Mouse (Mus musculus) urinary bladder, adult 18-20 months (tissue): ENCODE results near the gene Rassf3.

Experiments
- DNase-seq, 2 experiments: peaks; one replicate each; pipeline ENCODE4 v3.0.0; 2022; ENCODE audit warnings: low spot score in 2 of 2, mixed read lengths in 2 of 2

Gene Rassf3

DNA sequence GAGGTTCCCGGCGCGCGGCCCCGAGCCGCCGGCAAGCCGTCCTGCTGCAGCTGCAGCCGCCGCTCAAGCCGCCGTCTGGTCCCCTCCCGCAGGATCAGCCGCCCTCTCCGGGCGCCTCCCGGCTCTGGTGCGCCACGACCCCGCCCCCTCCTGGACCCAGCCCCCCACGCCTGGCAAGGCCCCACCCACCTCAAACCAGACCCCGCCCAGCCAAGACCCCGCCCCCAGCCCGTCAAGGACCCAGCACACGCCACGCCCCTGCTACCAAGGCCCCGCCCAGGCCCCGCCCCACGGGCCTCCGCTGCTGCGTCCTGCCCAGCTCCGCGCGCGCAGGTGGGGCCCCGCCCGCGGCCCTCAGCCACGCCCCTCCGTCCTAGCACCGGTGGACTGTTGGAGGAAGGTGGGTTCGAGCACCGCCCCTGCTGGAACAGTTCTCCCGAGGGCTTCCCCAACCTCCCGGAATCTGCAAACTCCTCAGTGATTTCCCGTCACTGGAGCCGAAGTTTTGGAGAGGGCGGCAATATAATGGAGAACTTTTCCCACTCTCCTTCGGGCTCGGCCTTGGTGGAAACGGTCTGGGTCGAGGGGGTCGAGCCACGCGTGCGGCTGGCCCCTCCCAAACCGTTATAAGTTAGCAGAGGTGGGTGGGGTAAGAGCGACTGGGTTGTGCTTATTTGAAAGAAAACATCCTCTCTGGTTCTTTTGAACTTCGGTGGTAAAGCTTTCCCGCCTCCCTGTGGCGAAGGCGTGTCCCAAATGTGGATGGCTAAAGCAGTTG, at the start of gene Rassf3:
TSS of gene Rassf3 (minus strand) at position 158 of the 778 bp plus-strand sequence.
- peak; percentile 93 to 95 for DNase-seq

DNA sequence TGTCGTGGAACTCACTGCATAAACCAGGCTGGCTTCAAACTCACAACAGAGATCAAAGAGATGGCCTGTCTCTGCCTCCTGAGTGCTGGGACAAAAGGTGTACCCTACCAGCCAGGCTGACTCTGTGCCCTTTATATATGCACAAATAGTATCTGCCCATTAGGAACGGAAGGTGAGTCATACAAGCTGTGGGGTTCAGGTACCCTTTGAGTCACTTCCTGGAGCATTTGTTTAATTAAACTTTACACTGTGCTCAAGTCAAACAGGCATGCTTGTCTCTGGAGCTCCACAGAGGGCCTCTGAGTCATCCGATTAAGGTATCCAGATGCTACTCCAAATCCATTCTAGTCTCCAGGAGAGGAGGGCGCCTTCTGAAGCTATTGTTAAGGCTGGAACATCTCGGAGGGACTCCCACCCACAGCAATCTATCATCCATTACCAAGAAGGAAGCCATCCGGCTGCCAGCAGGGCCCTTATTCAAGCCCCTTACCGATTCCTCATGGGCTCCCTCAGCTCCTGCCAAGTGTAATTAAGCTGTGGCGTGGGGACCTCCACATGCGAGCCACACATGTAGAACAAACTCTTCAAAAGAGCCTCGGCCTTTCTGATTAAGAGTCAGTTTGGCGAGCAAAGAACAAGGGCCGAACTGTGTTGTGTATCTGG, 44.9 kb upstream of the Rassf3 start:
- peak in 1 of 2 experiments; percentile 30 for DNase-seq

DNA sequence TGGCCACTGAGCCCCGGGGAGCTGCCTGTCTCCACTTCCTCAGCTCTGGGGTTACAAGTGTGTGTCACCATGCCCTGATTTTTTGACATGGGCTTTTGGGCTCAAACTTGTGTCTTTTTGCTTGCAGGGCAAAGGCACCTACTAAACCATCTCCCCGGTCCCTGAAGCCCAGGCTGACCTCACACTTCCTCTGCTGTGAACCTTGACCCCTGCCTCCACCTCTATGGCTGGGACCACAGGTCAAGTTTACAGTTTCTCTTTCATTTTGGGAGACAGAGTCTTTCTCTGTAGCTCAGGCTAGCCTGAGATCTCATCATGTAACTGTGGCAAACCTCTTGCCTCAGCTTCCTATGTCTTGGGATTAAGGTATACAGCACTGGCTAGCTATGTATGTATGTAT, 43.6 kb upstream of the Rassf3 start:
- no peak for DNase-seq

DNA sequence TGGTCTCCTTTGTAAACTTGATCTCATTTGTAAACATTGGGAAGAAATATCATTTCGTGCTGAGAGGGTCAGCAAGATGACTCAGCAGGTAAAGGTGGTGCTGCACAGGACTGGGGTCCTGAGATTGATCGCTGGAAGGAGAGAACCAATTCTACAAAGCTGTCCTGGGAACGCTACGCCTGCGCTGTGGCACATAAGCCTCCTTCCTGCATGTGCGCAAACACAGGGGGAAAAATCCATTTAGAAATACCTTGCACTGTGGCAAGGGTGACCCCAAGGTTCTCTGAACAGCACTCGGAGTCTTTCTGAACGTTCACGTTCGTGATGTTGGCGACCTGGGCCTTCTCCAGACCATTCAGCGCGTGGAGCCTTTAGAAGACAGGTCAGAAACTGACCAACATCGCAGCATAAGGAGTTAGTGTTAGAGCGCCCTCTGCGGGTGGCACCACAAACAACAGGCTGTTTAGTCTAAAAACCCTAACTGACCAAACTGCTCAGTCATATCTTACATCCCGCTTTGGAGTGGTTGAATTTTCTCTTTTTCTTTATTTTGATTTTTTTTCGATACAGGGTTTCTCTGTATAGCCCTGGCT, 40.0 kb upstream of the Rassf3 start:
- DNase-seq = peak; percentile 80 to 84

DNA sequence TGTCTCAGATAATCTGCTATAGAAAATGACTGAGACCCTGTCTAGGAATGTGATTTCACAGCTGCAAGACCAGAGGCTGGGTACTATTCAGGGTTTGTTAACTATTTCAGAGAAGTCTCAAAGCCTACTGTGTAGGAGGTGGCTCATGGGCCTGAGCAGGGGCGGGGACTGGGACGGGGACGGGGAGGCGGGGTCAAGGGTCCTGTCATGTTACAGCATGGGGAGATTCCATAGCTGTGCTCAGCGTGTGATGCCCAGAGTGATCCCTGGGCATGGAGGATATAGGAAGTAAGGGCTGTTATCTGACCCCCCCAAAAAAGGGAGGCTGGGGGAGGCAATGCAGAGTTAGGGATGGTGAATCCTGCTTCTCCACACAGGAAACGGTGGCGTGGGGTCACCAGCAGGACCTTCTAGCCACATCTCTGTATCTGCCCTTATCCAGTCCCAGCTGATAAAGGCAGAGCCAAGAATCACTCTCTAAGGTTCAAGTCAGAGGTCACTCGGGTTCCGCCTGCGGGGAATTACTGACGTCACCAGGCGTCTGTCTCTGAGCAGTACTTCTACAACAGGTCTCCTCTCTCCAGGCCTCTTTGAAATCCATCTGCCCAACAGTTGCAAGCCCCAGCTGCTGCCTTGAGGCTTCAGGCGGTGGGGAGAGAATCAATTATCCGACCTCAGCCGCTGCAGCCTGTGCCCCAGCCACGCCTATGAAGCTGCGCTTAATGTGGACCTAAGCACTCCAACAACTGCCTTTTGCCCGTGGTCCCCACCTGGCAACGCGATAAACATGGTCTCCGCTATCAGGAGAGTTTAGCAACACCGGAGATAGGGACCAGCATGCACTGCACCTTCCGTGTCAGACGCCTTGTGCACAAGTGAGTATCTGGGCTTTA, 33.9 kb upstream of the Rassf3 start:
- no peak for DNase-seq

DNA sequence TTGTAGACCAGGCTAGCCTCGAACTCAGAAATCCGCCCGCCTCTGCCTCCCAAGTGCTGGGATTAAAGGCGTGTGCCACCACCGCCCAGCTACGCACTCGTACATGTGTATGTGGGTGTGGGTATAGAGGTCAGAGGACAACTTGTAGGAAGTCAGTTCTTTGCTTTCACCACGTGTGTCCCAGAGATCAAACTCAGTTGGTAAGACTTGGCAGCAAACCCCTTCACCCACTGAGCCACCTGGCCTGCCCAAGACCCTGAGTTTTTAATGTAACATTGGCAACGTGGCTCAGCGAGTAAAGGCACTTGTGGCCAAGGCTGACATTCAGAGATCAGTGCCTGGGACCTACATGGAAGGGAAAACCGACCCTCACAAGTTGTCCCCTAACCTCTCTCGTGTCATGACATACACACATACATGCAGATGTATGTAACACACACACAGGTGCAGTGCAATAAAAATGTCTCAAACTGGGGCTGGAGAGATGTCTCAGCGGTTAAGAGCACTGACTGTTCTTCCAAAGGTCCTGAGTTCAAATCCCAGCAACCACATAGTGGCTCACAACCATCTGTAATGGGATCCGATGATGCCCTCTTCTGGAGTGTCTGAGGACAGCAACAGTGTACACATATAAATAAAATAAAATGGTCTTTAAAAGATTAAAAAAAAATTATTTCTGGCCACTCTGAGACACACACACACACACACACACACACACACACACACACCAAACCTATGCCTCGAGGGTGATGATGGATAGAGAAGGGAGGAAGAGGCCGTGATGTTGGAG, 31.8 kb upstream of the Rassf3 start:
- DNase-seq = no peak

DNA sequence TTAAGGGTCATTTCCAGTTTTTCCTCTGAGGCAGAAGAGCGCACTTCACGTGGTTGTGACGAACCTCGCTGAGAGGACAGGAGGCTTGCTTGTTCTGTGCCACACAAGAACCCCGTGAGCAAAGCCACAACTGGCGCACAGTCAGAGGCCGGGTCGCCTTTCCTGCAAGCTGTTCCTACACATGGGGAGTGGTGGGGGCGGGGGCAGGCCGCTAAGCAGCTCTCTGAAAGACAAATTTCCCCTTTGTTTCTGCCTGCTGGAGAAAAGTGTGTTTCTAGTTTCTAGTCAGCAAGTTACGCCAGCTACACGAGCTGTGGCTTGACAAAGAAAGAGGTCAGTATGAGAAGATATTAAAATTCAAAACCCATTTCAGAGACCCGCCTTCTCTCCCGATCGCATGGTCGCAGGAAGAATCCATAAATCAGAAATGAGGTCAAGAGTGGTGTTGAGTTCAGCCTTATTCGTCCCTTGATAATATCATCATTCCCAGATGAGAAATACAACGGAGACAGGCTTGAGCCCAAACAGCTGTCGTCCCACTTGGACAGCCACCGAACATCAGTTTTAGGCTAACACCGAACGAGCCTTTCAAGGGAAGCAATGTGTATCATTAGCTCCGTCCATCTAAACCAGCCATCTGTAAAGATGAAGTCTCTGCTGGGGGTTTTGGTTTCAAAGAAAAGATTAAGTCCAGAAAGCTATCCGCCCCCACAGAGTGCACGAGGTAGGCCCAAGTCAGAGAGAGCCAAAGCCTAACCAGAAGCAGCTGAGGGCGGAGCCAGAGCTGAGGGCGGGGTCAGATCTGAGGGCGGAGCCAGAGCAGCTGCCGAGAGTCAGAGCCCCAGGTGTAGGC, 30.8 kb upstream of the Rassf3 start:
- DNase-seq = peak in 1 of 2 experiments; percentile 47

DNA sequence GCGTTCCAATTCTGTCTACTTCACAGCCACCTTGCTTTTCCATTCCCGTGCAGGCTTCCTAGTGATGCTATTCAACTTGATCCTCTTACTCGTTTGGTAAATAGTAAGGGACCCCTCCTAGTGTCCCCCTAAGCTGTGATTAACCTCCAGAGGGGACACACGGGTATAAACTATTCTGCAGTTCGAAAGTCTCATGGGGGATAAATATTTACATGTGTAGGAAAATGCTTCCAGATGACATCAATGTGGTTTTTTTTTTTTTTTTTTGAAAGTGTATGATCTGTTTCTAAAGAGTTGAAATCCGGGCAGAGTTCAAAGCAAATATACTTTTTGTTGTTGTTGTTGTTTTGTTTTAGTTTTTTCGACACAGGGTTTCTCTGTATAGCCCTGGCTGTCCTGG, 29.8 kb upstream of the Rassf3 start:
- no peak for DNase-seq

DNA sequence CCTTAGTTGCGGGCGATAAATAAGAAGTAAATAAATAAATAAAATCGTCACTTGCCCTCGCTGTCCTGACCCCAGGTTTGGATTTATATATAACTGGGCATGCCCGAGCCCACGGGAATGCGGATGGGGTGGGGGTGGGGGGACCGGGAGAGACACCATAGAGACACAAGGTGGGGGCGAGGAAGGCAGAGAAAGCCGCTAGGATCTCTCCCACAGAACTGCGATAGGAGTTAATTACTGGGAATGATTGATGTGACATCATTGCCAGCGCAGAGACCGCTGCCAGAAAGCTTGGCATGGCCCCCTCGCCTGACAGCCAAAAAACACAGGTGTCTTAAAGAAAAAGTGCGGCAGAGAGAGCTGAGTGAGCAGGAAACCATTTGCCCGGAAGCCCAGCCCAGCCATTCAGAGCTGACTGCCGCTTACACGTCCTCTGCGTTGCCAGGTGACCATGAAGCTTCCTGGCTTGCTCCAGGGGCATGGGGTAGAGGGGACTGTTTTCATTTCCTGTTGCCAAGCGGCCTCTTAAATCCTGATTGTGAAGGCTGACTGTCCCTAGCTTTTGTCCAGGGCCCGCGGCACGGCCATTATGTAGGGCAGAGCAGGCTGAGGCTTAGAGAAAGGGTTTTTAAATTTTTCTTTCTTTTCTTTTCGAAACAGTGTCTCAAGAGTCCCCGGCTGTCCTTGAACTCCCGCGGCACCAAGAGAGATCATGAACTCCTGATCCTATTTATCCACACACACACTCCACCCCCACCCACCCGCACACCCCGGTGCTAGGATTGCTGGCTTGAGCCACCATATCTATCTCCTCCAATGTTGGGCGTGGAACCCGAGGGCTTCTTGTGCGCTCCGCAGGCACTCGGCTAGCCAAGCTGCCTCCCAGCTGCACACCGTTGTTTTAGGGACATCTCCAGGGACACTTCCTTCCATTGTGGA, 29.1 kb upstream of the Rassf3 start:
- DNase-seq = peak; percentile 49 to 52

DNA sequence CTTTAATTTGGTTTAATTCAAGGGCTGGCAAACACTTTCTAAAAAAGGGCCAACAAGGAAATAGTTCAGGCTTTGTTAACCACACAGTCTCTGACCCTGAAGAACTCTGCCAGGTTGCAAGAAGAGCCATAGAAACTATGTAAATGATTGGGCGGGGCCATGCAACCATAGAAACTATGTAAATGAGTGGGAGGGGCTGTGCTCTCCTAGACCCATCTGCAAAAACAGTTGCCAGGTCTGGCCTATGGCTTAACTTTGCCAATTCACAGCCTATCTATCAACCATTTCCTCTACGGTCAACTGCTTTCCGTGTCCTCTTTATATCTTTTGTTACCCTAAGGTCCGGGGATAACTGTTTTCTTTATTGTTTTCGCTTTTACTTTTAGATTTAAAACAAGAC, 25.0 kb upstream of the Rassf3 start:
- DNase-seq = no peak

DNA sequence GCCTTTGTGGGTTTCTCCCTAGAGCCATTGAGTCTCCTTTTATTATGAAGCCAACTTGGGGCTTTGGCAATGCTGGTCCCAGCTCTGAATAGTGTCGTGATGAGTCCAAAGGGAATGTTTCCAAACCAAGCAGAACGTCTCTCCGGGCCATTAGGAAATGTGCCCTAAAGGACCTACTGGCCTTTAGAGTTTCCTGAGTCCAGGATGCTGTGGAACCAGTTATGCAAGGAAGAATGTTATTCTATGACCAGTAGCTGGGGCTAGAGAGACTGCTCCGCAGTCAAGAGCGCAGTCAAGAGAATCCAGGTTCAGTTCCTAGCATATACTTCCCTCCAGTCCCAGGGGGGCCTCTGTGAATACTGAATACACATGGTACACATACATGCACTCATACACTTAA, 23.9 kb upstream of the Rassf3 start:
- DNase-seq = no peak

DNA sequence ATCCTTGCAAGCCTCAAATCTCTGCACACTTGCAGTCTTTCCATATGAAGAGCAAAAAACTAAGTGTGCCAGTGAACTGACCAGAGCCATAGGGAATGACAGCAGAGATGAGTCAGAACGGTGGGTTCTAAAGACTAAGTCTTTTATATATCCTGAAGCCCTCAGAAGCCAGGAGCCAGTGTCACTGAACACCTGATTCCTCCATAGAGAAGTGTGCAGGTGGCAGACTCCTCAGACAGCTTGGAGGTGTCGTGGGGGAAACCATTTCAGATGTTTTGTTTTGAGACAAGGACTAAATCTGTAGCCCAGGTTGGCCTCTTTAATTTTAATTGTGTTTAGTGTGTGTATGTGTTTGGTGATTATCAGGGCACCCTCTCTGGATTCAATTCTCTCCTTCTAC, 22.9 kb upstream of the Rassf3 start:
- no peak for DNase-seq

DNA sequence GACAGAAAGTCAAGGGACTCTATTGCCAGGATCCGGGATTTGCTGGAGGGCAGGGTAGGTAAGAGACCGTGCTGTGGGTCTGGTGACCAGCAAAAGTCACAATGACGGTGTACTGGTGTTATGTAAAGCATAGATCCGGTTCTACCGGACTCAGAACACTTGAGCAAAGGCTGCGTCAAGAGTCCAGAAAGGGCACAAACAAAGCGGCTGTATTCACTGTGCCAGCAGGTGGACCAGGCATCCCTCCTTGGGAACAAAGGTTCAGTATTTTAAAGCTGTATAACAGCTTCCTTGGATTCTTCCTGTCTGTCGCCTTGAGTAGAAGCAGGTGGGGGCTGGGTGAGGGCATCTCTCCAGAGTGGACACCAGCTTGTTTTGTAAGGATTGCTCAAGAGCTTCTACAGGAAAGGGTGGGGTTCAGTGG, 22.3 kb upstream of the Rassf3 start:
- peak in 1 of 2 experiments; percentile 25 for DNase-seq

DNA sequence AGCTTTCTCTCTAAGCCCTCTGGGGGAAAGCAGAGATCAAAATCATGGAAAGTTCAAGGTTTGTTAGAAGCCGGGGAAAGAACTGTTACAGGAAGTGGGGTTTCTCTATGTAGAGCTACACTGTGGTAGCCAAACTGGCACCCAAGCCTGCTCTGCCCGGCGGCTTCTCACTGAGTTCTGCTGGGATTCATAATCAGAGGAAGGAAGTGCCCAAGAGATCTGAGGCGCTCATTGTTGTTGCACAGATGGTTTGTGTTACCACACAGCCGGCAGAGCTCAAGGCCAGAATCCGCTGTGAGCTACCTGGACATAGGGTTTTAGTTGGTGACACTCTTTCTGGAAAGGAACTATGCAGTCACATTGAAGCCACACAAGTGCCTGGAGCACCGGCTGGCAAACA, 21.8 kb upstream of the Rassf3 start:
- no peak for DNase-seq

DNA sequence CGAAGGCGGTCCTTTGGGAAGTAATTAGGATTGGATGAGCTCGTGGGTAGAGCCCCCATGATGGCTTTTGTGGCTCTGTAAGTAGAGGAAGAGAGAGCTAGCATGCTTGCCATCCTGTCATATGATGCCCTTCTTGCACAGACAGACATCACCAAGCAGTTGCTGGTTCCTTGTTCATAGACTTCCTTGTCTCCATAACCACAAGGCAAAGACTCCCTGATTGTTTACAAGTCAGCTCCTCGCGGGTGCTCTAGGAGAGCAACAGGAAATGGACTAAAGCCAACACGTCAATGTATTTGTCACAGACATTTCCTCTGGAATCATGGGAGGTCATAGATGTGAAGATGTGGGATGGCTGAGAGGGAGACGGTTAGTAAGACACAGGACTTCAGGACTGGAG, 20.5 kb upstream of the Rassf3 start:
- no peak for DNase-seq

DNA sequence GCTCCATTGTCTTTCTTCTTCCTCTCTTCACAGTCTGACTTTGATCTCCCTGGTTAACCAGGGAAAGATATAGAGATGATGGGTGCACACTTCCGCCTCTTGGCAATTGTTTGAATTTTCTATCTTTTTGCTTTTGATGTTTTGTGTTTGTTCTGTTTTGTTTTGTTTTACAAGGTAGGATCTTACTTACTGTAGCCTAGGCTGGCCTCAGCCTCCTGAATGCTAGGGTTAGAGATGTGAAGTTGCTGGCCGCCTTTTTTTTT, 17.9 kb upstream of the Rassf3 start:
- DNase-seq = no peak

DNA sequence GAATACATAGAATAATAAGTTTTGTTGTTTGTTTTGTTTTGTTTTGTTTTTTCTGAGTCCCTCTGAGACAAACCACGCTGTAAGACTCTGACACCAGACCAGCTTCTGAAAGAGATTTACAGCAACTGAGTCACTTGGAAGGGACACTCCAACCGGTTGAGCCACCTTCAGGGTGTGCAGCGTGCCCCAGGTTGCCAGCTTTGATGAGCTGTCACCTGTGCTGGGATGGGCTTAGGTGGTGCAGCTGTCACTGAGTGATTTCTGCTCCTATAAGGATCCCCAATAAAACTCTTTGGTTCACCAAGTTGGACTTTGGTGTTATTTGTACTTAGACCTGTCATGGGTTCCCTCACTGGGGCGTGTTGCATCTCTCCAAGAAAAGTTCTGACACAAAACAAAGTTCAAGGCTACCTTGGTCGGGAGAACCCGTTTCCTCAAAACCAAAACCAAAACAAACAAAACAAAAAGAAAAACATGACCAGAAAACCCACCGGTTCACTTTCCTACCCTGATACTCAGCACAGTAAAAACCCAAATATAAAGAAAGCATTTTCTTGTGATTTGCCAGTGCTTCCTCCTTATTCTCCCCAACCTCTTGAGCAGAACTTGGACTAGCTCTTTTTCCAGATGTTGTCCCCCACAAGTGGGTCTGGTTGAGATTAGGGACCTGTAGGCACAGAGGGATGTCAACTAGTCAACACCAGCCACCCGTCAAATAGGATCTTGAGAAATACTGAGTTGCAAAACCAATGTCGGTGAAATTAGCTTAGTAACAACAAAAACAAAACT, 17.4 kb upstream of the Rassf3 start:
- peak in 1 of 2 experiments; percentile 40 for DNase-seq

DNA sequence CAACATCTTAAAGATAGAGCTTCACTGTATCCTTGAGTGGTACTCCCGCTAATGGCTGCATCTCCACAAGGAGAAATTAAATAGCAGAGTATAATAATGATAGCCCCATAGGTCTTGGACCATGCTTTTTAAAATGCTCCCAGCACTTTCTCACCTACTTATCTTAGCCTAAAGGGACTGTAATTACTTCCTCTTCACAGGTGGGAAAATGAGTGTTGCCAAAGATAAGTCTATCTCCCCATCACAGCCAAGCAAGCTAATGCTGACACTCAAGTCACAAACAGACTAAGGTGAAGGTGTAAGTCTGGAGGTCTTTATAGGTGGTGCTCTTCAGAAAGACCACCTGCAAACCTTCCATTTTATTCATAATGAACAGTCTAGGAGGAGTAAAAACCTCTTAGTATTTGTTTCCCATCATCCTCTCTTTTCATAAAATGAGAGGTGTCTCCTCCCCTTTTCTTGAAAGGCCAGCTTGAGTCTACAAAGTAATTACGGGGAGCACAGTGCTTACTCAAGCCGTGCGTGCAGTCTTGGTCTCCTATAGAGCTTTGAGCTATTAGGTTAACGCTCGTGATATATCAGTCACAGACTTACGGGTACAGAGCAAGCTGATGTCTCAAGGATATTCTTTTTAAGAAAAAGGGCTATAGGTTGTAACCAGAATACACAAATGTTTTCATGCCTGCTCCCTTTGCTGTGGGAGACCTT, 16.6 kb upstream of the Rassf3 start:
- no peak for DNase-seq
